Mouse (Mus musculus) embryonic fibroblast, embryonic 13.5 days (primary cell): ENCODE results near the gene Bscl2.

ENCODE experiments used
- CTCF ChIP-seq: IDR thresholded peaks from 2 replicates; pipeline ENCODE4 v1.5.1; 2011; ENCODE audit warnings: mild to moderate bottlenecking, control low read depth, low read length, moderate library complexity, borderline replicate concordance; ENCODE audit not compliant: insufficient read depth
- POLR2A ChIP-seq: IDR thresholded peaks from 2 replicates; pipeline ENCODE4 v1.6.1; 2011; ENCODE audit warnings: low read depth, mild to moderate bottlenecking, control low read depth, low read length, moderate library complexity

GRCm38 (mm10) chr19:8892829-8893766, 55.8 kb downstream of the Bscl2 start, which contains the start of gene Ints5:
- TF ChIP-seq CTCF (no peak), POLR2A (peak; percentile 89)
